Mouse (Mus musculus) gastrocnemius, postnatal 36 days (tissue): ENCODE results near the gene Colq. TPM values are rescaled to one million over a fixed set of nuclear protein-coding genes. Genes with fewer than 3 reads are reported as not detected.
"Not testable (repeated sequence)": the region's sequence is repeated elsewhere in the genome, so short reads cannot be mapped to it uniquely, and the experiment has no call there.

Source experiments
- DNase-seq, 2 experiments: peaks; one replicate each; pipeline ENCODE4 v3.0.0; 2022
- intact Hi-C: fragments of 180-260 bp; cut with DNase I; formaldehyde crosslinking; loops from one replicate; pipeline ENCODE4 v1.15.1; 2025
- long read RNA-seq, 2 experiments: library from polyadenylated mRNA; stranded (forward); transcript quantifications; one replicate each; pipeline ENCODE4 v2.0.0; 2021
- total RNA-seq, 2 experiments: library from RNA; stranded (reverse); gene quantifications; 2 replicates each; pipeline ENCODE4 v1.2.3; 2021

Gene Colq
- 1 to 10 TPM; 7.5 to 8.6 TPM for total RNA-seq
- long read RNA-seq, experiment 1, partial matches to known transcripts, result 4 of 9 reads
- long read RNA-seq, experiment 1, other reads (novel, unspliced or antisense), result 2 of 9 reads
- long read RNA-seq, experiment 2, transcript Colq-205 (17 exons, 2,867 nt), result major isoform, 8 of 18 reads
- long read RNA-seq, experiment 2, partial matches to known transcripts, result 5 of 18 reads
- long read RNA-seq, experiment 2, other reads (novel, unspliced or antisense), result 2 of 18 reads

- DNase-seq, result no peak
- intact Hi-C loops, result no loop called here
Observed at GRCm38 (mm10) chr14:31591243-31591642, at the start of gene Colq. Colq (minus strand) TSS chr14:31591343.

- intact Hi-C loops, result no loop called here
- DNase-seq, result no peak
Observed at GRCm38 (mm10) chr14:31640346-31640889, 49.3 kb upstream of the Colq start, which contains the start of gene Gm49387. Gm49387 (minus strand) TSS chr14:31640878.

GRCm38 (mm10) chr14:31630677-31631076, 39.5 kb upstream of the Colq start:
- intact Hi-C loops, result no loop called here

GRCm38 (mm10) chr14:31622748-31623147, 31.6 kb upstream of the Colq start:
- DNase-seq, result no peak
- intact Hi-C loops, result loop anchor here (5.0 kb wide), 1 partner anchor 815 kb away; no protein-coding TSS in a partner anchor

More at GRCm38 (mm10) chr14:31630677-31631076, 39.5 kb upstream of the Colq start:
- DNase-seq, result no peak

- intact Hi-C loops, result loop anchor here (5.0 kb wide), 1 partner anchor 817 kb away; no protein-coding TSS in a partner anchor
- no peak for DNase-seq
Observed at GRCm38 (mm10) chr14:31620591-31621223, 29.6 kb upstream of the Colq start.

- DNase-seq, result no peak
Observed at GRCm38 (mm10) chr14:31617997-31618396, 26.9 kb upstream of the Colq start.

GRCm38 (mm10) chr14:31617204-31617603, 26.1 kb upstream of the Colq start:
- intact Hi-C loops, result no loop called here
- DNase-seq, result no peak

More at GRCm38 (mm10) chr14:31617997-31618396, 26.9 kb upstream of the Colq start:
- intact Hi-C loops, result no loop called here

- intact Hi-C loops, result no loop called here
Observed at GRCm38 (mm10) chr14:31613671-31614070, 22.5 kb upstream of the Colq start.

GRCm38 (mm10) chr14:31611986-31612385, 20.8 kb upstream of the Colq start:
- DNase-seq, result no peak
- intact Hi-C loops, result no loop called here

More at GRCm38 (mm10) chr14:31613671-31614070, 22.5 kb upstream of the Colq start:
- no peak for DNase-seq

GRCm38 (mm10) chr14:31605514-31605913, 14.4 kb upstream of the Colq start:
- DNase-seq, result no peak
- intact Hi-C loops, result loop anchor here (2.0 kb wide), 1 partner anchor 87 kb away; no protein-coding TSS in a partner anchor

- intact Hi-C loops, result loop anchor here (2.0 kb wide), 1 partner anchor 86 kb away; no protein-coding TSS in a partner anchor
- DNase-seq, result no peak
Observed at GRCm38 (mm10) chr14:31604916-31605315, 13.8 kb upstream of the Colq start.

GRCm38 (mm10) chr14:31602616-31602979, 11.5 kb upstream of the Colq start:
- DNase-seq, intact Hi-C loops: not testable (repeated sequence)

- DNase-seq, result no peak
- intact Hi-C loops, result no loop called here
Observed at GRCm38 (mm10) chr14:31601908-31602615, 10.9 kb upstream of the Colq start.

GRCm38 (mm10) chr14:31597446-31597845, 6.3 kb upstream of the Colq start:
- DNase-seq, result no peak
- intact Hi-C loops, result no loop called here

- intact Hi-C loops, result no loop called here
- DNase-seq, result no peak
Observed at GRCm38 (mm10) chr14:31596408-31596807, 5.3 kb upstream of the Colq start.

- intact Hi-C loops, result no loop called here
- DNase-seq, result no peak
Observed at GRCm38 (mm10) chr14:31594693-31595092, 3.5 kb upstream of the Colq start.

GRCm38 (mm10) chr14:31593036-31593435, 1.9 kb upstream of the Colq start:
- intact Hi-C loops, result no loop called here
- DNase-seq, result no peak

GRCm38 (mm10) chr14:31586451-31586850, 4.7 kb downstream of the Colq start:
- DNase-seq, result no peak
- intact Hi-C loops, result no loop called here

- DNase-seq, result no peak
- intact Hi-C loops, result no loop called here
Observed at GRCm38 (mm10) chr14:31583082-31583481, 8.1 kb downstream of the Colq start.

- intact Hi-C loops, result no loop called here
- no peak for DNase-seq
Observed at GRCm38 (mm10) chr14:31577966-31578735, 13.0 kb downstream of the Colq start.
